24 mouse cellular contexts compared by ENCODE assay signal in the genomic region with DNA sequence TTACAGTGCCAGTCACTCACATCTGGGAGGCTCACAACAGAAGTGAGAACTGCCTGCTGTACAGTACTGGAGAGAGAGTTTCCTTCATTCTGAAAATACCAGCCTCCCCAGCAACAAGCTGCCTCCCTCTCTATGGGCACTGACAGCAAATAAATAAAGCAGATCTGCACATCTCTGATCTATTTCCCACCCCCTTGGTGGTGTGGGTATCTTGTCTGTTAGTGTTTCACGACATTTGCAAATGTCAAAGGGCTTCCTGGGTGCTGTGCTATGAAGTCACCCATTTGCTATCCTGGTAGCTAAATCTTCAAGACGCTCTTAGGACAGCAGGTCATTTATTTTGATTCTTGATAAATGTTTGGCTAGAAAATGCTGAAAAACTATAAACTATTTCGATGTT. TPM values are rescaled to one million over a fixed set of nuclear protein-coding genes. Genes with fewer than 3 reads are reported as not detected.
DNase-seq lines count a peak whose midpoint lies in the region; ATAC-seq and TF ChIP-seq lines count a peak whose summit lies in the region.
"Had no signal": no experiment of that assay in that cellular context is flagged by ENCODE, and none has a peak within 500 bp of the region (broad histone marks: within the 10 kb centered on the region; RNA-seq: fewer than 3 reads in every experiment).

No protein-coding gene starts in this region.

- 68% methylated on average over 3 of the region's 3 CpGs for WGBS in liver, postnatal 0 days (ENCODE audit: insufficient replicate concordance)
- 48% methylated on average over 3 of the region's 3 CpGs for WGBS in stomach, postnatal 0 days
- WGBS in midbrain, embryonic 11.5 days: 91% methylated on average over 3 of the region's 3 CpGs

- peak overlapping the region; percentile 49 for H3K27ac ChIP-seq in liver, postnatal 0 days (ENCODE audit: low read depth)
- no peak overlapping the region for H3K27ac ChIP-seq in stomach, postnatal 0 days (replicated peaks)
- H3K27ac ChIP-seq in midbrain, embryonic 11.5 days (ENCODE audit: low read depth, low read length): no peak overlapping the region
- H3K27ac ChIP-seq: forebrain, embryonic 13.5 days; gastrocnemius, adult 2 months; heart, embryonic 13.5 days; hindbrain, embryonic 13.5 days; hindbrain, postnatal 0 days had no signal

- intact Hi-C loops in left cerebral cortex, postnatal 10 days (cut with DNase I): no loop called here

- no peaks in the 10 kb centered on the region for H3K9me3 ChIP-seq in liver, postnatal 0 days (ENCODE audit: low read length)
- H3K9me3 ChIP-seq in stomach, postnatal 0 days (ENCODE audit: control insufficient read depth, low read length): no peaks in the 10 kb centered on the region
- H3K9me3 ChIP-seq in midbrain, embryonic 11.5 days (ENCODE audit: control insufficient read depth, low read length): no peaks in the 10 kb centered on the region
- H3K9me3 ChIP-seq: forebrain, embryonic 13.5 days; heart, embryonic 13.5 days; hindbrain, embryonic 13.5 days had no signal

- no peak for TF ChIP-seq CTCF in liver, postnatal 0 days (IDR thresholded peaks at IDR 0.05; ENCODE audit: low read depth)
- no peak for TF ChIP-seq CTCF in stomach, postnatal 0 days (IDR thresholded peaks at IDR 0.05; ENCODE audit: low read depth)

- H3K4me2 ChIP-seq in liver, postnatal 0 days (ENCODE audit: low read depth, low read length): no peak overlapping the region
- no peak overlapping the region for H3K4me2 ChIP-seq in stomach, postnatal 0 days (replicated peaks; ENCODE audit: low read depth)
- no peak overlapping the region for H3K4me2 ChIP-seq in midbrain, embryonic 11.5 days
- H3K4me2 ChIP-seq: forebrain, embryonic 13.5 days; heart, embryonic 13.5 days; hindbrain, embryonic 13.5 days had no signal

- no peak overlapping the region for H3K4me3 ChIP-seq in liver, postnatal 0 days (ENCODE audit: low read depth, low read length)
- no peak overlapping the region for H3K4me3 ChIP-seq in stomach, postnatal 0 days (ENCODE audit: low read depth, low read length)
- no peak overlapping the region for H3K4me3 ChIP-seq in midbrain, embryonic 11.5 days (ENCODE audit: low read depth, low read length)
- H3K4me3 ChIP-seq: forebrain, embryonic 13.5 days; gastrocnemius, adult 2 months; heart, embryonic 13.5 days; hindbrain, embryonic 13.5 days had no signal

- H3K9ac ChIP-seq in liver, postnatal 0 days (replicated peaks): no peak overlapping the region
- H3K9ac ChIP-seq in stomach, postnatal 0 days (ENCODE audit: low read length): no peak overlapping the region
- H3K9ac ChIP-seq in midbrain, embryonic 11.5 days (ENCODE audit: low read length): no peak overlapping the region
- H3K9ac ChIP-seq: forebrain, embryonic 13.5 days; heart, embryonic 13.5 days; hindbrain, embryonic 13.5 days had no signal

- no peaks in the 10 kb centered on the region for H3K27me3 ChIP-seq in liver, postnatal 0 days (ENCODE audit: insufficient read depth, low read length)
- no peaks in the 10 kb centered on the region for H3K27me3 ChIP-seq in stomach, postnatal 0 days (ENCODE audit: control insufficient read depth, insufficient read depth, low read length)
- H3K27me3 ChIP-seq in midbrain, embryonic 11.5 days (ENCODE audit: control insufficient read depth, insufficient read depth, low read length): no peaks in the 10 kb centered on the region
- H3K27me3 ChIP-seq: forebrain, embryonic 13.5 days; heart, embryonic 13.5 days; hindbrain, embryonic 13.5 days had no signal

- H3K36me3 ChIP-seq in liver, postnatal 0 days (replicated peaks; ENCODE audit: insufficient read depth, low read length): no peaks in the 10 kb centered on the region
- no peaks in the 10 kb centered on the region for H3K36me3 ChIP-seq in stomach, postnatal 0 days (ENCODE audit: control insufficient read depth, insufficient read depth, low read length)
- H3K36me3 ChIP-seq in midbrain, embryonic 11.5 days (ENCODE audit: control insufficient read depth, insufficient read depth, low read length): no peaks in the 10 kb centered on the region
- H3K36me3 ChIP-seq: heart, embryonic 13.5 days; hindbrain, embryonic 13.5 days had no signal

- peaks cover 11% of the 10 kb centered on the region for H3K4me1 ChIP-seq in liver, postnatal 0 days (ENCODE audit: insufficient read depth)
- H3K4me1 ChIP-seq in stomach, postnatal 0 days (replicated peaks; ENCODE audit: control insufficient read depth, insufficient read depth): 0 out of 2 replicates have a peak, but pooled peaks cover 3% of the 10 kb centered on the region
- H3K4me1 ChIP-seq in midbrain, embryonic 11.5 days (ENCODE audit: control insufficient read depth, insufficient read depth, low read length): no peaks in the 10 kb centered on the region
- H3K4me1 ChIP-seq: forebrain, embryonic 13.5 days; hindbrain, embryonic 13.5 days had no signal

- no peak for DNase-seq in liver, postnatal 0 days
- DNase-seq in liver: no peak
- DNase-seq in thymus, postnatal 4 days: peak; percentile 6
- no peak for DNase-seq in thymus, postnatal 36 days
- peak; percentile 6 for DNase-seq in stomach, postnatal 0 days (ENCODE audit: low spot score)
- DNase-seq in left cerebral cortex, postnatal 10 days (ENCODE audit: extremely low spot score in 1 of 2, low spot score in 2 of 2): no peak
- DNase-seq in midbrain, embryonic 11.5 days (ENCODE audit: low spot score, missing footprints): no peak
- DNase-seq: adrenal gland, adult 2 months; adrenal gland, postnatal 25 days; cerebellum, adult 18-20 months; cerebellum, adult 9-11 months; cerebellum, postnatal 36 days; gastrocnemius, adult 2 months; gastrocnemius, postnatal 25 days had no signal

- TF ChIP-seq EP300 in liver, postnatal 0 days (IDR thresholded peaks at IDR 0.05; ENCODE audit: low read depth): no peak
- TF ChIP-seq EP300 in stomach, postnatal 0 days (optimal IDR thresholded peaks at IDR 0.05): no peak

- ATAC-seq in liver, postnatal 0 days: no peak
- ATAC-seq in activated CD4-positive, CD25-positive, alpha-beta regulatory T cell, adult 4 months: peak; percentile 73
- ATAC-seq in stomach, postnatal 0 days (ENCODE audit: low FRiP score, low TSS enrichment): no peak
- ATAC-seq in midbrain, embryonic 11.5 days (ENCODE audit: low FRiP score): no peak
- ATAC-seq: forebrain, embryonic 13.5 days; hindbrain, postnatal 0 days had no signal

RNA-seq across cellular contexts. Expression of gene Bcl6, which starts 8.6 kb away (rescaled TPM):
- 0.46 and 0.69 TPM in 2 replicates for polyA plus RNA-seq in liver, postnatal 0 days (2015; fragmentation: Nextera tagmentation; extraction: Ambion mirVana)
- 10 to 100 TPM in 1 of 2 experiments, 1 to 10 TPM in 1; 4.3 to 12.9 TPM for polyA plus RNA-seq in activated CD4-positive, CD25-positive, alpha-beta regulatory T cell, adult 4 months (2017; shearing (Covaris generic))
- polyA plus RNA-seq in stomach, postnatal 0 days (2015; fragmentation: Nextera tagmentation; extraction: Ambion mirVana): 0.23 and 0.30 TPM in 2 replicates
- 10 to 100 TPM; 23.0 to 25.8 TPM for total RNA-seq in left cerebral cortex, postnatal 10 days (2021)
- 0.11 TPM in 1 of 2 replicates, not detected in the other for polyA plus RNA-seq in midbrain, embryonic 11.5 days (2014; fragmentation: Nextera tagmentation; extraction: Ambion mirVana)
- total RNA-seq: MEL had no signal

RNA-seq across cellular contexts. Expression of gene Gm37419, which starts 8.9 kb away (rescaled TPM):
- not detected in 2 replicates for polyA plus RNA-seq in liver, postnatal 0 days (2015; fragmentation: Nextera tagmentation; extraction: Ambion mirVana)
- not detected for polyA plus RNA-seq in activated CD4-positive, CD25-positive, alpha-beta regulatory T cell, adult 4 months (2017; shearing (Covaris generic))
- polyA plus RNA-seq in stomach, postnatal 0 days (2015; fragmentation: Nextera tagmentation; extraction: Ambion mirVana): not detected in 2 replicates
- total RNA-seq in left cerebral cortex, postnatal 10 days (2021): not detected
- polyA plus RNA-seq in midbrain, embryonic 11.5 days (2014; fragmentation: Nextera tagmentation; extraction: Ambion mirVana): not detected in 2 replicates
- total RNA-seq: adrenal gland, adult 2 months; adrenal gland, postnatal 25 days; gastrocnemius, adult 2 months; gastrocnemius, postnatal 25 days; granulocyte monocyte progenitor cell, adult 5-6 weeks; hematopoietic stem cell, adult 5-6 weeks; hindbrain, postnatal 0 days; MEL had no signal
- polyA plus RNA-seq: adrenal gland, adult 2 months; embryonic facial prominence, embryonic 14.5 days; forebrain, embryonic 13.5 days; heart, embryonic 13.5 days; heart, postnatal 0 days; hindbrain, embryonic 13.5 days; hindbrain, postnatal 0 days had no signal

Comparison
In these comparisons a context has a peak if more than half of its experiments do, and no peak if none do; other contexts are left out.
1. DNase-seq: peak in thymus, postnatal 4 days (single experiment) and stomach, postnatal 0 days (single experiment); none in liver, postnatal 0 days (single experiment), liver (single experiment), thymus, postnatal 36 days (0 of 2), left cerebral cortex, postnatal 10 days (0 of 2) and midbrain, embryonic 11.5 days (single experiment).